Mouse (Mus musculus): ENCODE measurements at regions not wholly inside any gene's neighbourhood (a gene's known extent, or its start where the extent isn't known, plus 50 kb on each side); places are given as distances from the start of the nearest gene placed in this dataset.

DNA sequence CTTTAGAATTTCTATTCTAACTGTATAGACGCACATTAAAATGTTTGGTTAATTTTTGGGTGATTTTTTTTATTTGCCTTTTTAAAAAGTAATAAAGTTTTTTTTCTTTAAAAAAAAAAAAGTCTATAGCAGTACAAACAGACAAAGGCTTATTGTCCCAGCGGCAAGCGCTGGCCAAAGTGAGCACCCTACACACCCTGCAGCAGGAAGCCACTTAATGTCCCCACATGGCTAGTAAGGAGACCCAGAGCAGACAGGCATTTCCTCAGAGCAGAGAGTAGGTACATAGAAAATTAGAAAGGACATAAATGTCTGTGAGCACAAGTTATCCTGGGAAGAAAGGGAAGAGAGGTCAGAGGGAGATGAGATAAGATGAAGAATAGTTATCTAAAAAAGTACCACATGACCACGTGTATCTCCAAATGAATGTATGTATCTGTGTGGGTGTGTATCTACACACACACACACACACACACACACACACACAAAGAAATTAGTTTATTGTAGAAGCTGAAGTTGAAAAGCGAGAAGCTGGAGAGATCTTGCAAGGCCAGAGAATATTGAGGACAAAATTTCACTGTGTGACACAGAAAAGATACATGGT, 50.7 kb upstream of the Gadd45a start:
- Histone ChIP-seq H3K4me3 (ENCODE audit: extremely low read depth, insufficient read depth, insufficient read length) (no peak overlapping the region), H3K36me3 (ENCODE audit: control insufficient read depth, insufficient read depth, low read length) (no peaks in the 10 kb centered on the region), H3K27ac (ENCODE audit: insufficient read depth, low read length) (no peak overlapping the region), H3K4me1 (ENCODE audit: control insufficient read depth, insufficient read depth, insufficient read length) (no peaks in the 10 kb centered on the region), H3K27me3 (ENCODE audit: control insufficient read depth, insufficient read depth, low read length) (no peaks in the 10 kb centered on the region)
- no peak for DNase-seq (ENCODE audit: low read depth in 1 of 2, low spot score in 2 of 2)
- no peak for TF ChIP-seq POLR2A (IDR thresholded peaks at IDR 0.05; ENCODE audit: low read depth, low read length)
- no peak for TF ChIP-seq CTCF (IDR thresholded peaks at IDR 0.05; ENCODE audit: extremely low read depth, insufficient read depth, insufficient read length, insufficient replicate concordance)
- WGBS: 81% methylated on average over 5 of the region's 5 CpGs

DNA sequence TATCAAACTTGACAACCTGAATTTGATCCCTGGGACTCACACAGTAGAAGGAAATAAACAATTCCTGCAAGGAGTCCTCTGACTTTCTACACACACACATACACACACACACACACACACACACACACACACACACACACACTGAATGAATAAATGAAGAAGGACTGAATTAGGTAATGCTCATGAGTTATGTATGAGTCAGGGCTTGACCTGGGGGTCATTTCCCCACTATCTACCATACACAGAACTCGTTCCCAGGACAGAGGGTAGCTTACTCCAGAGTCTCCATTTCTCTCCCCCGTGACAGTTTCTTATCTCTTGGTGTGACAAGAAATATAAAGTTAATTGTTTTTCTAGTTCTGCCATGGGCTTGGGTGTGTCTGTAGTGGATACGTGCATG, 50.1 kb upstream of the Gadd45a start:
- WGBS: 78% methylated on average over 3 of the region's 3 CpGs
- Histone ChIP-seq H3K27ac (ENCODE audit: insufficient read depth, low read length) (no peak overlapping the region), H3K4me3 (ENCODE audit: extremely low read depth, insufficient read depth, insufficient read length) (no peak overlapping the region), H3K36me3 (ENCODE audit: control insufficient read depth, insufficient read depth, low read length) (no peaks in the 10 kb centered on the region), H3K27me3 (ENCODE audit: control insufficient read depth, insufficient read depth, low read length) (no peaks in the 10 kb centered on the region), H3K4me1 (ENCODE audit: control insufficient read depth, insufficient read depth, insufficient read length) (no peaks in the 10 kb centered on the region)
- TF ChIP-seq CTCF (IDR thresholded peaks at IDR 0.05; ENCODE audit: extremely low read depth, insufficient read depth, insufficient read length, insufficient replicate concordance) (no peak), POLR2A (IDR thresholded peaks at IDR 0.05; ENCODE audit: low read depth, low read length) (no peak)
- DNase-seq (ENCODE audit: low read depth in 1 of 2, low spot score in 2 of 2): no peak
